Comparison of ENCODE assay signal across 9 mouse cellular contexts in genomic region chr5:122526405-122526804, GRCm38 (mm10). TPM values are rescaled to one million over a fixed set of nuclear protein-coding genes. Genes with fewer than 3 reads are reported as not detected.
A peak's percentile ranks its signal among the peaks of the same experiment; 100 is the strongest.
DNase-seq lines count a peak whose midpoint lies in the region; ATAC-seq and TF ChIP-seq lines count a peak whose summit lies in the region.
"Had no signal": no experiment of that assay in that cellular context is flagged by ENCODE, and none has a peak within 500 bp of the region (broad histone marks: within the 10 kb centered on the region; RNA-seq: fewer than 3 reads in every experiment).

No protein-coding gene starts in this region.

- H3K4me3 ChIP-seq in hindbrain, embryonic 15.5 days: no peak overlapping the region
- H3K4me3 ChIP-seq in hindbrain, embryonic 13.5 days: no peak overlapping the region
- H3K4me3 ChIP-seq in ES-Bruce4 (ENCODE audit: low read depth, low read length): peak overlapping the region; percentile 17; the same call in 1 of the 2 replicates
- H3K4me3 ChIP-seq in embryonic facial prominence, embryonic 14.5 days (ENCODE audit: low read depth, low read length): no peak overlapping the region

- H3K27me3 ChIP-seq in hindbrain, embryonic 15.5 days: no peaks in the 10 kb centered on the region
- no peaks in the 10 kb centered on the region for H3K27me3 ChIP-seq in hindbrain, embryonic 13.5 days
- H3K27me3 ChIP-seq in ES-Bruce4 (ENCODE audit: control insufficient read depth, insufficient read depth, low read length, poor library complexity, severe bottlenecking): no peaks in the 10 kb centered on the region
- no peaks in the 10 kb centered on the region for H3K27me3 ChIP-seq in embryonic facial prominence, embryonic 14.5 days (replicated peaks; ENCODE audit: control insufficient read depth, insufficient read depth, low read length)

- WGBS in hindbrain, embryonic 15.5 days: 78% methylated on average over 9 of the region's 9 CpGs
- WGBS in hindbrain, embryonic 13.5 days: 94% methylated on average over 9 of the region's 9 CpGs
- 87% methylated on average over 9 of the region's 9 CpGs for WGBS in embryonic facial prominence, embryonic 14.5 days

- H3K4me1 ChIP-seq in hindbrain, embryonic 15.5 days (replicated peaks): peaks cover 30% of the 10 kb centered on the region
- H3K4me1 ChIP-seq in hindbrain, embryonic 13.5 days (replicated peaks): peaks cover 23% of the 10 kb centered on the region
- H3K4me1 ChIP-seq in ES-Bruce4 (ENCODE audit: control insufficient read depth, insufficient read depth, low read length): no peaks in the 10 kb centered on the region
- H3K4me1 ChIP-seq in embryonic facial prominence, embryonic 14.5 days (ENCODE audit: control insufficient read depth, insufficient read depth, low read length): peaks cover 37% of the 10 kb centered on the region

- H3K4me2 ChIP-seq in hindbrain, embryonic 15.5 days: no peak overlapping the region
- no peak overlapping the region for H3K4me2 ChIP-seq in hindbrain, embryonic 13.5 days
- H3K4me2 ChIP-seq in embryonic facial prominence, embryonic 14.5 days (ENCODE audit: low read depth, low read length): no peak overlapping the region
- H3K4me2 ChIP-seq: lung, embryonic 14.5 days had no signal

- TF ChIP-seq POLR2A in ES-Bruce4 (IDR thresholded peaks at IDR 0.05; ENCODE audit: insufficient read depth, low read length): no peak

- no peak overlapping the region for H3K9ac ChIP-seq in hindbrain, embryonic 15.5 days
- no peak overlapping the region for H3K9ac ChIP-seq in hindbrain, embryonic 13.5 days
- H3K9ac ChIP-seq in ES-Bruce4 (ENCODE audit: low read depth, poor library complexity, severe bottlenecking): no peak overlapping the region
- no peak overlapping the region for H3K9ac ChIP-seq in embryonic facial prominence, embryonic 14.5 days (ENCODE audit: low read depth, low read length)
- H3K9ac ChIP-seq: lung, embryonic 14.5 days had no signal

- H3K27ac ChIP-seq in hindbrain, embryonic 15.5 days (replicated peaks): peak overlapping the region; percentile 57; the same call in 1 of the 2 replicates
- no peak overlapping the region for H3K27ac ChIP-seq in hindbrain, embryonic 13.5 days
- no peak overlapping the region for H3K27ac ChIP-seq in ES-Bruce4 (ENCODE audit: insufficient read depth, low read length)
- H3K27ac ChIP-seq in embryonic facial prominence, embryonic 14.5 days (replicated peaks; ENCODE audit: low read depth, low read length): 0 out of 2 replicates have a peak overlapping the region, but pooled peaks have one; percentile 81

- no peaks in the 10 kb centered on the region for H3K9me3 ChIP-seq in hindbrain, embryonic 15.5 days
- no peaks in the 10 kb centered on the region for H3K9me3 ChIP-seq in hindbrain, embryonic 13.5 days
- H3K9me3 ChIP-seq in ES-Bruce4 (replicated peaks; ENCODE audit: control insufficient read depth, insufficient read depth, low read length, poor library complexity, severe bottlenecking): no peaks in the 10 kb centered on the region
- H3K9me3 ChIP-seq in embryonic facial prominence, embryonic 14.5 days (ENCODE audit: control insufficient read depth, low read length): no peaks in the 10 kb centered on the region

- ATAC-seq in hindbrain, embryonic 15.5 days (ENCODE audit: low FRiP score, low read depth): peak; percentile 71
- ATAC-seq in hindbrain, embryonic 13.5 days (ENCODE audit: low FRiP score): no peak
- no peak for ATAC-seq in embryonic facial prominence, embryonic 14.5 days (ENCODE audit: low read depth)

- no peak for TF ChIP-seq EP300 in ES-Bruce4 (IDR thresholded peaks at IDR 0.05; ENCODE audit: insufficient read depth, low read depth, low read length)

- DNase-seq in embryonic facial prominence, embryonic 14.5 days (ENCODE audit: low spot score): no peak
- peak; percentile 27 for DNase-seq in kidney, postnatal 14 days
- DNase-seq in thymus, postnatal 10 days (ENCODE audit: low spot score in 2 of 2): no peak
- no peak for DNase-seq in adrenal gland, adult 18-20 months (ENCODE audit: low spot score in 2 of 2)
- DNase-seq in embryo, embryonic 9.5 days (ENCODE audit: extremely low spot score): no peak

- H3K36me3 ChIP-seq in hindbrain, embryonic 15.5 days: no peaks in the 10 kb centered on the region
- H3K36me3 ChIP-seq in hindbrain, embryonic 13.5 days: peaks cover 6% of the 10 kb centered on the region; the same call in 1 of the 2 replicates
- H3K36me3 ChIP-seq in ES-Bruce4 (ENCODE audit: control insufficient read depth, insufficient read depth, low read length, poor library complexity, severe bottlenecking): no peaks in the 10 kb centered on the region
- H3K36me3 ChIP-seq in embryonic facial prominence, embryonic 14.5 days (ENCODE audit: control insufficient read depth, insufficient read depth, low read length): no peaks in the 10 kb centered on the region

- no peak for TF ChIP-seq CTCF in ES-Bruce4 (IDR thresholded peaks at IDR 0.05; ENCODE audit: low read depth, low read length)

RNA-seq across cellular contexts. Expression of gene Atp2a2, which starts 24.4 kb away (rescaled TPM):
- 54.1 and 55.1 TPM in 2 replicates for polyA plus RNA-seq in hindbrain, embryonic 15.5 days (2015; fragmentation: Nextera tagmentation; extraction: Ambion mirVana)
- 39.4 and 41.2 TPM in 2 replicates for polyA plus RNA-seq in hindbrain, embryonic 13.5 days (2015; fragmentation: Nextera tagmentation; extraction: Ambion mirVana)
- polyA plus RNA-seq in ES-Bruce4 (2011; ENCODE audit: insufficient read depth, insufficient read length, low read depth, missing spikeins): 165 and 177 TPM in 2 replicates
- 47.6 and 52.6 TPM in 2 replicates for polyA plus RNA-seq in embryonic facial prominence, embryonic 14.5 days (2014; fragmentation: Nextera tagmentation; extraction: Ambion mirVana)
- total RNA-seq in adrenal gland, adult 18-20 months (2021): 100 to 1,000 TPM; 198 to 199 TPM

Comparison
In these comparisons a context has a peak if more than half of its experiments do, and no peak if none do; other contexts are left out.
1. H3K27ac ChIP-seq: peak in hindbrain, embryonic 15.5 days (single experiment) and embryonic facial prominence, embryonic 14.5 days (single experiment); none in hindbrain, embryonic 13.5 days (single experiment) and ES-Bruce4 (single experiment).